Mouse (Mus musculus) left cerebral cortex, postnatal 14 days (tissue): Measurements from ENCODE around the gene Tnik. TPM values are rescaled to one million over a fixed set of nuclear protein-coding genes. Genes with fewer than 3 reads are reported as not detected.

Experiments used
- DNase-seq, 2 experiments: peaks; one replicate each; pipeline ENCODE4 v3.0.0; 2021 to 2022; ENCODE audit warnings: low spot score in 2 of 2, mixed read lengths in 1 of 2
- intact Hi-C: fragments of 180-260 bp; cut with DNase I; formaldehyde crosslinking; loops from one replicate; pipeline ENCODE4 v1.15.1; 2025
- total RNA-seq, 2 experiments: library from RNA; stranded (reverse); gene quantifications; 2 replicates each; pipeline ENCODE4 v1.2.3; 2021

Tnik gene
- total RNA-seq, 2 experiments from 2014 or later, result 216 to 232 TPM

DNA sequence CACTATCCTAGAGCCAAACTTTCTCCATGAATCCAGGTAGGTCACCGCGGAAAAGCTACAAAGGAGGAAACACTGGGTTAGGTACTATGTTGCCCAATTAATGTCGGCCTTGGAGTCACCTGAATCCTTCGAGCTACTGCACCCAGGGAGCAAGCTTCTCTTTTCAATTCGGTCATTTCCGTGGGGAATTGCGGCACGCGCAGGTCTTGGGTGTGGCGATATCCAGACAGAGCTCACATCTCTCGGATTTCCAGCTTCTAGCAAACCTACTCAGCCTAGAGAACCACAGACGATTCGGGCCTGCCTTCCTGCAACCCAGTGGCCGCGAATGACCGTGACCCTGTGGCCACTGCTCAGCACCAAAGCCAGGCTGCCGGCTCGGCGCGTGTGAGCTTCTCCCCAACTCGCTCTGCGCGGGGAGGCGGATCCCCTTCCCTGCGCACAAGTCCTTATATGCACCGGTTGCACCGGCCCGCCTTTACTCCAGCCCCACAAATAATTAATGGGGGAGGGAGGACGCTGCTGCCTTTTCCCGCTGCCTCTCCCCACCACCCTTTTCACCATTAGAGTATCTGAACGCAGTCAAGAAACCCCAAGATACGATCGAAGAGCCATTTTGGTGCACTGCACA is 528 bp upstream of the Tnik start:
- peak; percentile 69 for DNase-seq
- intact Hi-C loops, result loop anchor here (2.0 kb wide), 1 partner anchor 86 kb away; no protein-coding TSS in a partner anchor

GRCm38 (mm10) chr3:28263948-28264840 is 1.2 kb downstream of the Tnik start:
- peak; percentile 51 to 63 for DNase-seq
- intact Hi-C loops, result loop anchor here (2.0 kb wide), 1 partner anchor 87 kb away; no protein-coding TSS in a partner anchor

DNA sequence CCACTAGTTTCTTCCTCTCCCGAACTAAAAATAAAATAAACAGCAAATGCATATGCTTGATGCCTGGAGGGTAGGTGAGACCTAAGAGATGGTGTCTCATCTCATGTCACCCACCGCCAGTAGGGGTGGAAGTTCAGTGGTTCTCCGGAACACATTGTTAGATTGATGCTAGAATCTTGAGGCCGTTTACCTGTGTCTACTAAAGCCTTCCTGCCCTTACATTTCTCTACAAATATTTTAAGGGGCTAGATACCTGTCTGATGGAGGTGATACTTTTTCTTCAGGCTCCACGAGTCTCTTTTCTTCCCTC is 1.8 kb downstream of the Tnik start:
- DNase-seq, result no peak
- intact Hi-C loops, result loop anchor here (5.0 kb wide), 3 partner anchors 53 to 293 kb away; no protein-coding TSS in a partner anchor

GRCm38 (mm10) chr3:28265183-28265582 is 2.2 kb downstream of the Tnik start:
- DNase-seq, result peak; percentile 52 to 78
- intact Hi-C loops, result loop anchor here (5.0 kb wide), 3 partner anchors 52 to 292 kb away; no protein-coding TSS in a partner anchor

- intact Hi-C loops, result loop anchor here (5.0 kb wide), 3 partner anchors 52 to 292 kb away; no protein-coding TSS in a partner anchor
- peak in 1 of 2 experiments; percentile 43 for DNase-seq
These were observed 2.6 kb downstream of the Tnik start for GRCm38 (mm10) chr3:28265656-28266055.

GRCm38 (mm10) chr3:28267211-28267610 is 4.2 kb downstream of the Tnik start:
- no peak for DNase-seq
- intact Hi-C loops, result loop anchor here (5.0 kb wide), 3 partner anchors 50 to 290 kb away; no protein-coding TSS in a partner anchor

DNA sequence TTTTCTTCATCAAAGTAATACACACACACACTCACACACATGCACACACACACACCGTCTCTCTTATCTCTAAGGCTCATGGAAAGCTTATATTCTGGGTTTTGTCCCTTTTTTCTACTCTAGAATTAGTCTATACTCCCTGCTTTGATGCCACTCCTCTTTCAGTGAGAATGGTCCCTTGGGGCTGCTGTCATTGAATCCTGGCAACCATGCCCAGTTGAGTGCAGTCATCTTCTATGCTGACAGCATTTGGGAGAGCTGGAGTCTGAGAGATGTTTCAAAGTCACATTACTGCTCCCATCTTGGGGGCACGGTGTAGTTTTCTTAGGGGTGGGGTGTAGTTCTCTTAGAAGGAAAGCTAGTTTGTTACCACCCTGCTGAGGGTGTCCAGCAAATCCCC is 6.7 kb downstream of the Tnik start:
- intact Hi-C loops, result loop anchor here (5.0 kb wide), 4 partner anchors 48 to 288 kb away; no protein-coding TSS in a partner anchor
- DNase-seq, result no peak

GRCm38 (mm10) chr3:28271884-28272283 is 8.9 kb downstream of the Tnik start:
- intact Hi-C loops, result loop anchor here (5.0 kb wide), 1 partner anchor 60 kb away; no protein-coding TSS in a partner anchor
- no peak for DNase-seq

GRCm38 (mm10) chr3:28274763-28275162 is 11.7 kb downstream of the Tnik start:
- no peak for DNase-seq
- intact Hi-C loops, result loop anchor here (5.0 kb wide), 1 partner anchor 58 kb away; no protein-coding TSS in a partner anchor

- intact Hi-C loops, result no loop called here
- no peak for DNase-seq
These were observed 26.7 kb downstream of the Tnik start for GRCm38 (mm10) chr3:28289693-28290092.

DNA sequence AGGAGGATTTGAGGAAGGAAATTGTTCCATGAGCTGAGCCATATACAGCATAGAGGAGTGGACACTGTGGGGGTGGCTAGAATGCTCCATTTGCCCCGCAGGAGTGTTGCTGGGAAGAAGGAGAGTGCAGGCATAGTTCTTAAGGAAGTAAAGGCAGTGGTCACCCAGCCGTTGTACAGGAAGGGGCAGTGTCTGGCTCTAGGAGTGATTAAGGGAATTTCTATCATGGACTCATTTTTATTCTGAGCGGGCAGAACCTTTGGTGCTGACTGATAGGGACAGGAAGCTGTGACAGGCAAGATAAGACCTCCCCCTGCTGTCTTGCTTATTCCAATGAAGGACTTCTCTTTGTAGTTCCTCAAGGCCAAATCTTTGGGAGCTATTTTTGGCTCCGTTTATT is 38.4 kb downstream of the Tnik start:
- no peak for DNase-seq
- intact Hi-C loops, result no loop called here

GRCm38 (mm10) chr3:28303915-28304314 is 40.9 kb downstream of the Tnik start:
- DNase-seq, result no peak
- intact Hi-C loops, result no loop called here

- intact Hi-C loops, result no loop called here
These were observed 43.8 kb downstream of the Tnik start for GRCm38 (mm10) chr3:28306852-28307251.

DNA sequence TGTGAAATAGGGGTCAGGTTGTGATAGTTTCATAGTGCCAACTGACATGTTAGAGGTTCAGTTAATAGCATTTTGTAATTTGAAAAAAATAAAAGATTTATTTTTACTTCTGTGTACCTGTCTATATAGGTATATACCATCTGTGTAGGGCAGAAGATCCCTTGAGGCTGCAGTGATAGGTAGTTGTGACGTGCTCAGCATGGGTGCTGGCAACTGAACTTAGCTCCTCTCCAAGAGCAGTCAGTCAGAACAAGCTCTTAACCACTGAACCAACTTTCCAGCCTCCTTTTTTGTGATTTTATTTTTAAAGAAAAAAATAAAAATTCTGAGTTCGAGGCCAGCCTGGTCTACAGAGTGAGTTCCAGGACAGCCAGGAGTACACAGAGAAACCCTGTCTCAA is 51.4 kb downstream of the Tnik start:
- intact Hi-C loops, result no loop called here
- no peak for DNase-seq

More at GRCm38 (mm10) chr3:28306852-28307251, 43.8 kb downstream of the Tnik start:
- no peak for DNase-seq

- DNase-seq, result peak; percentile 55 to 77
- intact Hi-C loops, result loop anchor here (5.0 kb wide), 1 partner anchor 50 kb away; no protein-coding TSS in a partner anchor
These were observed 54.3 kb downstream of the Tnik start for GRCm38 (mm10) chr3:28317339-28317738.

GRCm38 (mm10) chr3:28321635-28322034 is 58.6 kb downstream of the Tnik start:
- intact Hi-C loops, result no loop called here

DNA sequence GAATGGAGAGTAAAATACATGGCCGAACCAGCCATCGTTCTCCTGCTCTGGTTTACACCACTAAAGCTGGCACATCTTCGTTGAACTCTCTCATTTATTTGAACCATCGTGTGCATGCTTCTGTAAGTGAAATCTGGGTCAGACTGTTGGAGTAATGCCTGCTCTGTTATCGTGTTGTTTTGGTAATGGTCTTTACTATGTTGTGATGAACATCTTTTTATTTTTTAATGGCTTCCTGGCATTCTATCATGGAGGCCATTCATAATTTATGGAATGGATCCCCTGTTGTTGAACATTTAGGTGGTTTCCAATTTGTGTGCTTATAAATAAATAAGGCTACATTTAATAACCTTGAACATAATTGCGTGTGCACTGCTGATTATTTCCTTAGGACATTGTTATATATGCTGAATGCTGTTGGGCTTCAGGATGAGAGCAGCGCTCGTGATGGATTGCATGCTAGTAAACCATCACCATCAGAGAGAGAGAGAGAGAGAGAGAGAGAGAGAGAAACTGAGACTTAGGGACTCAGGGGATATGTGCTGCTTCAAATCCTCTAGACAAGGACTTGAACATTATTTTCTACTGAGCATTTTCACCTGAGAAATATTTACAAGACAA is 62.7 kb downstream of the Tnik start:
- intact Hi-C loops, result no loop called here
- no peak for DNase-seq

More at GRCm38 (mm10) chr3:28321635-28322034, 58.6 kb downstream of the Tnik start:
- no peak for DNase-seq

GRCm38 (mm10) chr3:28332316-28332715 is 69.3 kb downstream of the Tnik start:
- peak in 1 of 2 experiments; percentile 30 for DNase-seq

GRCm38 (mm10) chr3:28333869-28334268 is 70.9 kb downstream of the Tnik start:
- DNase-seq, result no peak
- intact Hi-C loops, result loop anchor here (5.0 kb wide), 1 partner anchor 62 kb away; no protein-coding TSS in a partner anchor

More at GRCm38 (mm10) chr3:28332316-28332715, 69.3 kb downstream of the Tnik start:
- intact Hi-C loops, result loop anchor here (5.0 kb wide), 1 partner anchor 60 kb away; no protein-coding TSS in a partner anchor
